Mouse (Mus musculus) ovary, postnatal 36 days (tissue): Measurements from ENCODE around the gene Gm28374.

Experiments
- DNase-seq: peaks from one replicate; pipeline ENCODE4 v3.0.0; 2022; ENCODE audit warnings: low spot score, mixed read lengths

The Gm28374 gene

DNA sequence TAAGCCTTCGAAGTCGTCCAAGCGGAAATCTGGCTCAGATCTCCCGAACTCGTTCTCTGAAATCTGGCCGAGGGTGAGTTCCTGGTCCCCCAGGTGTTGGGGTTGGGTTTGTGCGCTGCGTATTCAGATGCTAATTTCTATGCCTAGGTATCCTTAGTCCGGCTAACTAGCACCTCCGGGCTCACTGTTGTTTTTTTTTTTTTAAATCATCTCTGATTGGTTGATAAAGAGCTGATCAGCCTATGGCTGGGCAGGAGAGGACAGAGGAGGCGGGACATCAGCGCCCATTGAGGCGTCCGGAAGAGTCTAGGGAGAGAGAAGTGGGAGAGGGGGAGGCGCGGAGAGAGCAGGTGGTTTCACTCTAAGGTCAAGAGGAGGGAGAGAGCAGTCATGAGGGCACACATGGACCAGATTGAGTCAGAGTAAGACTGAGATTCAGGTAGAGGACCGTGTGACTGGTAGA is 3.4 kb upstream of the Gm28374 start:
- peak; percentile 52 for DNase-seq

GRCm38 (mm10) chr19:6084478-6085248 is 2.6 kb upstream of the Gm28374 start, which contains the start of the genes Zfpl1 and Cdca5:
Zfpl1 (minus strand) TSS chr19:6084956.
Cdca5 (plus strand) TSS chr19:6084983.
- DNase-seq: peak; percentile 94

DNA sequence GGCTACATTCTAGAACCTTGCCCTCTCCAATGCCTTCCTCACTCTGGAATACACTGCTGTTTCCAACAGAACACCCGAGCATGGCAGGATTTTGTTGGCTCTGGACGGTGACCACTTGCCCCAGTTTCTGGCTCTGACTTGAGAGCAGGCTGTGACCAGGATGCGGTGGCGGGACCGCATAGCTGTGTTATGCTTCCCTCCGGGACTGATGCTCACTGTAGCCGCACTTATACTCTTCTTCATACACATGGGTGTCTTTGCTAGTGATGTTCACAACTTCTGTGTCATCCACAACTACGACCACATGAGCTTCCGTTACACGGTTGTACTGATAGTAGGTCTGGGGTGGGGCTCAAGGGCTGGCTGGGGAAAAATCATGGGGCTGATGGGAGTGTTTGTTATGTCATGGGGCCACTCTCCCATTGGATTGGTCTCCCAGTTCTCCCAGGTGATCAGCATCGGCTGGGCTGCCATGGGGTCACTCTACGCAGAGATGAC is 2.0 kb downstream of the Gm28374 start, which contains the start of gene Tmem262:
Tmem262 (plus strand) TSS at position 51 of the 498 bp plus-strand sequence.
- no peak for DNase-seq

DNA sequence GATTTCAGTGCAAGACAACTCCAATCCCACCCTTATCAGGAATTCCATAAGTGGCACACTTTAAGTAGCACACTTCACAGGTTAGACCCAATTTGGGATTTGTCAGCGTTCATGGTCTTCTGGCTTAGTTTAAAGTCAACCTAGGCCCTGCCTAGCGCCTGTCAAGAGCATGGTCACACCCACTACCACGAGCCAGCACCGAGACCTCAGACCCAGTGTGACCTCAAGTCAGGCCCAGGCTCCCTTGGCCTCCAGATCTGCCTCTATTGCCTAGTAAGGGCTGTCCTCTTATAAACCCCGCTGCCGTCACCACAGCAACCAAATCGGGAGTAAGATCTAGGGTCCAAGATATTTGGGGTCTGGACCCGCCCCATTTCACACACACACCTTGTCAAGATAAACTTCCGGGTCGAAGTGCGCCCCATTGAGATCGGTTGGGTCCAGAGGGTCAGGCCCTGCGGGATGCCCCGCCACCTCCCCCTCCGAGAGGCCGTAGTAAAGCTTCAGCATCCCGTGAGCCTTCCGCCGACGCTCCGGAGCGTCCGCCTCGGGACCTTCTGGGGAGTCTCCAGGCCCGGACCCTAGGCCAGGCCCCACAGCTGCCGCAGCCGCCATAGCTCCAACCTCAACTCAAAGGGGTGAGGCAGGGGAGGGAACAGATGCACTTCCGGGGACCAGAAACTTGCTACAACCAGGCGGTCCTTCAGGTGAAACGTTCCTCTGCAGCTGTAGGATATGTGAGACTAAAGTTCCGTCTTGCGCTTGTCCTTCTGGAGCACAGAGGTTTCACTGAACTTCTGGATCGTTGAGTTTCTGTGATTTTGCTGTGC is 5.3 kb downstream of the Gm28374 start, which contains the start of gene Vps51:
Vps51 (minus strand) TSS at position 668 of the 830 bp plus-strand sequence.
- DNase-seq: peak; percentile 77

- DNase-seq: no peak
These were observed 8.2 kb downstream of the Gm28374 start for GRCm38 (mm10) chr19:6073889-6074288.

DNA sequence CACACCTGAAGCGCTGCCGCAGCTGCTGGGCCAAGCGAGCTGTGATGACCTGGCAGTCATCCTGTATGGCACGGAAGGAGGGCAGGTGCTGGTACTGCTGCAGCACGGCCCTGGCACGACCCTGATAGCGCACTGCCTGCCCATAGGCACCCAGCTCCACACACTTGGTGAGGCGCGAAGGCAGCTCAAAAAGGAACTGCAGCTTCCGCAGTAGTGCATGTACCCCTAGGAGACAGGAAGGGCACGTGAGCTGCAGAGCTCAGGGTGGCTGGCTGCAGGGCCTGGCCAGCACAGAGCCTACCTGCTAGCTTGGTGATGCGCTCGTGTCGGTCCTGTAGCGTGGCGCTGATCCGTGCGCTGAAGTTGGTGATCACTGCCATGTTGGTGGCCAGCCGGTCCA is 10.8 kb downstream of the Gm28374 start:
- no peak for DNase-seq

DNA sequence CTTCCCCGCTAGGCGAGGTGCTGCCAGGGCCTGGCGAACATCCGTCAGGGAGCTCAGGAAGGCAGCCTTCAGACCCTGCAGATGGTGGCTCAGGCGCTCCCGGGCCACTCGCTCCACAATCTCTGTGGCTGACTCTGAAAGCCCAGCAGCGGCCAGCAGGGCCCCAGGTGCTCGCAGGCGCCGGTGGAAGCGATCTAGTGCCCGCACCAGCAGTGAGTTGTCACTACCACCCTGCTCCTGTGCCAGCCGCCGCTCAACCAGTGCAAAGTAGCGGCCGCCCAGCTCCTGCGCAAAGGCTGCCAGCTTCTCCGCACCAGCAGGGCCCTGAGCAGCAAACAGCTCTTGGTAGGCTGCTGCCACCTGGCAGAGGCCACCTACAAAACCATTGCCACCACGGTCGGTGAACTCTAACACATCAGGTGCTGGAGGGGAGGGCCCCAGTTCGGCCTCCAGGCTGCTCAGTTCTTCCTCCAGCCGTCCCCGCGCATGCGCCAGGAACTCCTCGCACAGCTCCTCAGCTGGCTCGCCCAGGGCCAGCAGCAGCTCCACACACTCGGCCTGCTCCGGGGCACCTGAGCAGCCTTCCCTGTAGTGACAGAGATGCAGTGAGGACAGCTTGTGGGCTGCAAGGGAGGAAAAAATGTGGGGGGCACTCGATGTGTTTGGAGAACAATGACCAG is 11.3 kb downstream of the Gm28374 start:
- no peak for DNase-seq

GRCm38 (mm10) chr19:6069851-6070250 is 12.2 kb downstream of the Gm28374 start:
- no peak for DNase-seq

DNA sequence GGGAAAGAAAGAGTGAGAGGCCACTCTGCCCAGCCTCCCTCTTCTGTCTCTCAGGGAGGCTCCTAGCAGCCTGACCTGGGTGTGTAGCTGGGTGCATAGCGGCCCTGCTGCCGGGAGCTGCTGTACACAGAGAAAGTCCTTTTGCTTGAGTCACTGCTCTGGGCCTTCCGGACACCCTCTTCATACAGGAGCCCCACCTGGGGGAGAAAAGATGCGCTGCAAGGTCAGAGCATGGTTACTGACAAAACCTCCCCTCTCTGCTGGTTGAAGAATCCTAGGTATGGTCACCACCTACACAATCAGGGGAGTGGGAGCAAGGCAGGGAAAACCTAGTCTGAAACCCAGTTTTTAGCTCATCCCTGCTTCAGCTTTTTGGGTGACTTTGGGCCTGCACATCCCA is 13.1 kb downstream of the Gm28374 start:
- no peak for DNase-seq

- peak; percentile 92 for DNase-seq
These were observed 14.2 kb downstream of the Gm28374 start, which contains the start of gene Tm7sf2 for GRCm38 (mm10) chr19:6067724-6068415. Tm7sf2 (minus strand) TSS chr19:6068373.

DNA sequence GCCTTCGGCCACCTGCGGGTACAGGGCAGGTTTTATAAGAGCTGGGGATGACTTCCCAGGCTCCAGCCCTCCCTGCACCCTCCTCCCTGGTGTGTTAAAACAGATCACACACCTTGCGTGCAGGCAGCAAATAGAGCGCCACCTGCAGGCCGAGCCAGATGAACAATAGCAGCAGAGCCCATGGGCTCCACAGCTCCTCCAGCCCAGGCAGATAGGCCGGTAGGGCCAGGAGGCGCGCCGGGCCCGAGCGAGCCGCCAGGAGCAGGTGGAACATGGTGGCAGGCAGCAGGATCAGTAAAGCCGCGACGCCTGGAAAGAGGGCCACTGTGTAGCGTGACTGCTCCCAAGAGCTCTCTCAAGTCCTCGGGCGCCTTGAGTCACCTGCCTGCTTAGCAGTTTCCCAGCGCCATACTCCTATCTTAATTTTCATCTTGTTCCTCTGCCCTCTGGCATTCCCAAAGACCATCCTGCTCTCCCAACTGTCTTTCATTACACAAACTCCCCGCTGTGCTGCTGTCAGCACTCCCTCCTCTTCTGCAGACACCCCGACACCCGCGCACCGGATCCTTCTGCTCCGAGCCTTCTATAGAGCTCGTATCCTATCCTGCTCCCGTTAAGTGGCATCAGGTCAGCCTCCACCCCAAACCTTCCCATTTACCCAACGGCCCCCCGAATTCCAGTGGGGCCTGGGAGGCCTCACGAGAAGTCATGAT is 14.9 kb downstream of the Gm28374 start:
- DNase-seq: peak; percentile 77

GRCm38 (mm10) chr19:6066571-6066970 is 15.5 kb downstream of the Gm28374 start:
- no peak for DNase-seq

DNA sequence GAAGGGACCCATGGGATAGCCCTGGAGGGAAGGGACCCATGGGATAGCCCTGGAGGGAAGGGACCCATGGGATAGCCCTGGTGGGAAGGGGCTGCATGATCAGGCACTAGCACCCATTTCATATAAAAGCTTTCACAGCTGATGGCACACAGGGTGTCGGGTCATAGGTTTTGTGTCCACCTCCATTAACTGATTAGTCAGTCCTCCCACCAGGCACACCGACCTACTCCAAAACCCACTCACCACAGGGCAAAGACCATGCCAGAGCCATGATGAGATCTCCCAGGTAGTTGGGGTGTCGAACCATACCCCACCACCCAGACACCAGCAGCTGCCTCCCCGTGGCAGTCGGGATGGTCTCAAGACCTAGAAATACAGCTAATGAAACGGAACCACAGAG is 19.0 kb downstream of the Gm28374 start:
- no peak for DNase-seq

- DNase-seq: no peak
These were observed 19.6 kb downstream of the Gm28374 start for GRCm38 (mm10) chr19:6062418-6062817.

DNA sequence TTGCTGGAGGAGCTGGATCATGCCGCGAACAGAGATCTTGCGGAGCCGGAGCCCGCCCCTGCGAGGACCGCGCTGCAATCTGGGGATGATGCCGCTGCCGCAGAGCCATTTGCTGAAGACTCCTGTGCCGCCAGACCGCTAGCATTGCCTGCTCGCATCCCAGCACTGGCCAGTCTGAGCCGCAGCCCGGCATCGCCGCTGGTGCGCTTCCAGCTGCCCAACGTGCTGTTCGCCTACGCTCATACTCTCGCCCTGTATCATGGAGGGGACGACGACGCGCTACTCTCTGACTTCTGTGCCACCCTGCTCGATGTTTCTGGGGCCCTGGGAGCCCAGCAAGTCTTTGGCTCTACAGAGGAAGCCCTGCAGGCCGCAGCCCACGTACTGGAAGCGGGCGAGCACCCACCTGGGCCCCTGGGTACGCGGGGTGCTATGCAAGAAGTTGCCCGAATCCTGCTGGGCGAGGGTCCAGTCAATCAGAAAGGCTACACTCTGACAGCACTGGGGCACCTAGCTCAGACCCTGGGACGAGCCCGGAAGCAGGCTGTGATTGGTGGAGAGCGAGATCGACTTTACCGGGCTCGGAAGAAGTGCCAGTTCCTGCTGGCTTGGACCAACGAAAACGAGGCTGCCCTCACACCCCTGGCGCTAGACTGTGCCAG is 20.3 kb downstream of the Gm28374 start:
- DNase-seq: peak; percentile 47

- peak; percentile 91 for DNase-seq
These were observed 21.0 kb downstream of the Gm28374 start, which contains the start of gene Znhit2 for GRCm38 (mm10) chr19:6061021-6061533. Znhit2 (plus strand) TSS chr19:6061192.

- DNase-seq: no peak
These were observed 23.1 kb downstream of the Gm28374 start for GRCm38 (mm10) chr19:6058966-6059365.

DNA sequence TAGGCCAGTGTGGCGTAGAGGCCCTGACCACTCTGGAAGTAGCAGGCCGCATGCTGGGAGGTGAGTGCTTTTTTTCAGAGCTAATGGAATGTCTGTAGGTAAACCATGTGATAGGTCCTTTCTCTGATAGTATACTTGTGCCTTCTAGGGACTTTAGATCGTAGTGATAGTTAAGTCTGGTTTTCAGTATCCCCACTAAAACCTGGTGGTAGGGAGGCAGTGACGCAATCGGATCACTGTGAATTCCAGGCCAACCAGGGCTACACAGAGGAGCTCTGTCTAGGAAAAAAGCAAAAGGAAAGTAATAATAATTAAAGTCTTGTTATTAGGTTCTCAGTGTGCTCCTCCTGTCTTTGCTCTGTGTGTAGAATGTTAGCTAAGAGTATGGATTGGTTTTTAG is 23.5 kb downstream of the Gm28374 start:
- no peak for DNase-seq

DNA sequence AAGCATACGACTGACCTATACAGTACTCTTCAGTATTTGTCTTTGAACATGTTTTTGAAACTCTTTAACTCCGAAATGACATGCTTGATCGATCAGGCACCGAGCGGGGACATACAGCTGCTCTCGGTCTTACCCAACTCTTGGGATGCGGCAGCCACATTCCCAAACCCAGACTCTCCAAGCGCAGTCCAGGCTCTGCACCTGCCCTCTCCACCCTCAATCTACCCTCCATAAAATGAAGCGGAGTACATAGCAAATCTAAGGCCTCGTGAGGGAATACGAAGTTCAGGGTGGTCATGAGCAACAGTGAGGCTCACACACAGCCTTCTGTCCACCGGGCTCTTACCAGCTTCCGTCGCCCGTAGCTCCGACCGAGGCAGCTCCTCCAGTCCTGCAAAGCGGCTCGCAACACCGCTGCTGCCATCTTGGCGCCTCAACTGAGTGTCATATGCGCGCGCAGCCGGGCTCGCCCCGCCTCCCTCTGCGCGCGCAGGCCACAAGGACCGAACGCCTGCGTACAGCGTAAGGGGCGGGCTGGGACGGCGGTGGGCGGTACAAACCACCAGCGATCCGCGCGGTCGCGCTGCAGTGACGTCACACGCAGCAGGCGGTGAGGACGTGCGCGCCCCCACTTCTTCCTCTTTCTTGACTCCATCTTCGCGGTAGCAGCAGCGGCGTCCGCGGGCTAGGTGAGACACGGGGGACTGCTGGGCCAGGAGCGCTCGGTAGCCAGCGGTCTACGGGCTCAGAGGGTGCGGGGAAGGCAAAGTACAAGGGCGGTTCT is 24.6 kb downstream of the Gm28374 start, which contains the start of the genes Mrpl49 and Fau:
Mrpl49 (minus strand) TSS at position 473 of the 784 bp plus-strand sequence.
Fau (plus strand) TSS at position 532 of the 784 bp plus-strand sequence.
- DNase-seq: peak; percentile 99
